Mouse (Mus musculus) hindbrain, embryonic 14.5 days (tissue): ENCODE measurements at regions not wholly inside any gene's neighbourhood (a gene's known extent, or its start where the extent isn't known, plus 50 kb on each side); places are given as distances from the start of the nearest gene placed in this dataset.
A peak's percentile ranks its signal among the peaks of the same experiment; 100 is the strongest.

Source experiments
- ATAC-seq: fragments of 200-750 bp; cut with Nextera tagmentation; 2 replicates; pipeline ENCODE4 v1.8.0; 2017; ENCODE audit warnings: moderate number of reproducible peaks, mild to moderate bottlenecking, moderate TSS enrichment, moderate library complexity; ENCODE audit not compliant: low FRiP score
- DNase-seq: peaks from one replicate; pipeline ENCODE4 v3.0.0-alpha.2; 2015; ENCODE audit warnings: low spot score
- H3K27ac ChIP-seq: fragments of 300-500 bp; sonication (generic); 2 replicates; pipeline ENCODE4 v1.5.1; 2014; ENCODE audit warnings: mild to moderate bottlenecking, moderate library complexity
- H3K27me3 ChIP-seq: fragments of 300-500 bp; sonication (generic); 2 replicates; pipeline ENCODE4 v1.6.1; 2014; ENCODE audit warnings: mild to moderate bottlenecking, low read length, mixed read lengths; ENCODE audit not compliant: control insufficient read depth, insufficient read depth
- H3K36me3 ChIP-seq: fragments of 300-500 bp; sonication (generic); replicated peaks from 2 replicates; pipeline ENCODE4 v1.6.1; 2014; ENCODE audit not compliant: control insufficient read depth, insufficient read depth
- H3K4me1 ChIP-seq: fragments of 300-500 bp; sonication (generic); replicated peaks from 2 replicates; pipeline ENCODE4 v1.6.1; 2014; ENCODE audit warnings: antibody characterized with exemption, low read length, mixed read lengths; ENCODE audit not compliant: control insufficient read depth, insufficient read depth
- H3K4me2 ChIP-seq: fragments of 300-500 bp; sonication (generic); replicated peaks from 2 replicates; pipeline ENCODE4 v1.6.1; 2014; ENCODE audit warnings: mild to moderate bottlenecking, moderate library complexity
- H3K4me3 ChIP-seq: fragments of 300-500 bp; sonication (generic); replicated peaks from 2 replicates; pipeline ENCODE4 v1.5.1; 2014; ENCODE audit warnings: mild to moderate bottlenecking, low read length
- H3K9ac ChIP-seq: fragments of 300-500 bp; sonication (generic); 2 replicates; pipeline ENCODE4 v1.6.1; 2014
- H3K9me3 ChIP-seq: fragments of 300-500 bp; sonication (generic); 2 replicates; pipeline ENCODE4 v1.6.1; 2016; ENCODE audit warnings: low read length; ENCODE audit not compliant: control insufficient read depth
- WGBS: fragments of 180-500 bp; shearing (Covaris S2); extraction: QIAGEN DNeasy Blood & Tissue Kit; methylation state at CpG from one replicate; pipeline ENCODE4 v1.1.7; 2014; 5-methylcytosine and 5-hydroxymethylcytosine counted together

DNA sequence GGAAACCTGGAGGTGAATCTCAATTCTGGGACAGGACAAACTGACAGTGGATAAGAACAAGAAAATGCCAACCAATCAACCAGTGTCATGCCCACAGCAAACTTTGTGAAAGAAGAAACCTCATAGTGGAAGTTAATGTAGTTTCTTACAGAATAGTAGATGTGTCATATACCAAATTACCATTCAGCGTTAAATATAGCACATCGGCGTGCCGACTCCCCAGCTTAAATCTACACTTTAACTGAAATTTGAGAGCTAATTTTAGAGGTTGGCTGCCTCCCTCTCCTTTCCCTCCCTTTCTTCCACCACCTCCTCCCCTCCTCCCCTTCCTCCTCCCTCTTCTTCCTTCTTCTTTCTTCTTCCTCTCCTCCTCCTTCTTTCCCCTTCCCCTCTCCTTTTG lies 197.2 kb downstream of the Satb1 start:
- Histone ChIP-seq H3K4me3 (no peak overlapping the region), H3K9me3 (no peaks in the 10 kb centered on the region), H3K4me2 (no peak overlapping the region), H3K9ac (no peak overlapping the region), H3K27me3 (no peaks in the 10 kb centered on the region), H3K27ac (no peak overlapping the region), H3K36me3 (no peaks in the 10 kb centered on the region), H3K4me1 (no peaks in the 10 kb centered on the region)
- 98% methylated on average over 4 of the region's 4 CpGs for WGBS
- ATAC-seq = no peak
- DNase-seq = no peak

DNA sequence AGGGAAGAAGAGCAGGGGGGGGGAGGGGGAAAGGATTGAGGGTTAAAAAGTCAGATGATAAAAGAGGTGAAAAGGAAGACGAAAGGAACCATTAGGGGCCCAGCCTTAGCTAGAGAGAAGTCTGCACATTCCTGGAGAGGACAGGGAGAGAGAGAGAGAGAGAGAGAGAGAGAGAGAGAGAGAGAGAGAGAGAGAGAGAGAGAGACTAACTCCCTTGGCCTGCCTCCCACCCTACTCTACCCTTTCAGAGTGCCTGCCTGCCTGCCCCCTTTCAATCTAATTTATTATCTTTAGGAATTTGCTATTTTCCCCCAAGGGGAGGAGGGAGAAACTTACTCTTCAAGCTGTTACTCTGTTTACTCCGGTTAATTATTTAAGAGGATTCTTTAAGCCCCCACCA lies 201.5 kb downstream of the Satb1 start:
- H3K9ac ChIP-seq = no peak overlapping the region
- no peaks in the 10 kb centered on the region for H3K9me3 ChIP-seq
- 61% methylated on average over 2 of the region's 2 CpGs for WGBS
- H3K4me3 ChIP-seq = no peak overlapping the region
- H3K36me3 ChIP-seq = no peaks in the 10 kb centered on the region
- no peak for ATAC-seq
- H3K27ac ChIP-seq = no peak overlapping the region
- no peaks in the 10 kb centered on the region for H3K27me3 ChIP-seq
- DNase-seq = no peak
- no peak overlapping the region for H3K4me2 ChIP-seq
- no peaks in the 10 kb centered on the region for H3K4me1 ChIP-seq

DNA sequence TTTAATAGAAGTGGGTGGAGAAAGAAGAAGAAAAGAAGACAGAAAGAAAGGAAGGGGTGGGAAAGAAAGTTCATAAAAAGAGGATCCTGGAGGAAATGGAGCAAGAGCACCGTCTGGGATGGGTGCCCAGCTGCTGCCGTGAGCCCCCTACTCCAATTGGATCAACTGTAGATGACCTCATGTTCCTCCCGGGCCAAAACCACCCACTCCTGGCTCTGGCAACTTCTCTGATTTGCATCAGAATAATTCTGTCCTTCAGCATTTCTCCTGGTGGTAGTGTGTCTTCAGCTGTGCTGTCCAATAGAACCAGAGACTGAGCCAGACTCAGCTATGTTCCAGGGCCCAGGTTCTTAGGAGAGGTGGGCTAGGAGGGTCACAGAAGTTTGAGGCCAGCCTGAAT lies 212.6 kb downstream of the Satb1 start:
- Histone ChIP-seq H3K4me1 (no peaks in the 10 kb centered on the region), H3K36me3 (no peaks in the 10 kb centered on the region), H3K27me3 (no peaks in the 10 kb centered on the region), H3K9me3 (no peaks in the 10 kb centered on the region), H3K4me3 (no peak overlapping the region), H3K4me2 (no peak overlapping the region), H3K27ac (no peak overlapping the region), H3K9ac (no peak overlapping the region)
- WGBS = 50% methylated on average over 3 of the region's 3 CpGs
- DNase-seq (no peak), ATAC-seq (peak; percentile 69; the same call in 1 of the 2 replicates)

DNA sequence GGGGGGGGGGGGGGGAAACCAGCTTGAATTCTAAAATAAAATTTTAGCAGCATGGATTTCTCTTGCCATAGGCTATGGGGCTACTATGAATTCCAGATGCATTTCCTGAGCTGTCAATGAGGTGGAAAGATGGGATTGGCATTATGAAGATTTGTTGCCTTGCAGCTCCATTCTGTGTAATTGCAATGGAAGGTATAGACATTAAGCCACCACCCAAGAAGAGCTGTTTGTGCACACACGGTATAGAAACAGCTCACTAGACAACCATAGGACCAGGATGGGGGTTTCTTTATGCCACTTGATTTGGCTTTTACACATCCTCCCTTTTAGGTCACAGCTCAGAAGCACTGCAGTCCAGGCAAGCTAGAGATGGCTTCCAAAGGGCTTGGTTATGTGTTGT lies 247.8 kb downstream of the Satb1 start:
- H3K4me1 ChIP-seq = peaks cover 6% of the 10 kb centered on the region; the same call in 1 of the 2 replicates
- H3K27me3 ChIP-seq = no peaks in the 10 kb centered on the region
- no peaks in the 10 kb centered on the region for H3K36me3 ChIP-seq
- 0 out of 2 replicates have a peak, but pooled peaks have one; percentile 12 for ATAC-seq
- WGBS = 48% methylated on average over 1 of the region's 1 CpGs
- H3K4me3 ChIP-seq = no peak overlapping the region
- peak overlapping the region; percentile 73 for H3K27ac ChIP-seq
- no peak for DNase-seq
- no peak overlapping the region for H3K9ac ChIP-seq
- no peaks in the 10 kb centered on the region for H3K9me3 ChIP-seq
- no peak overlapping the region for H3K4me2 ChIP-seq

DNA sequence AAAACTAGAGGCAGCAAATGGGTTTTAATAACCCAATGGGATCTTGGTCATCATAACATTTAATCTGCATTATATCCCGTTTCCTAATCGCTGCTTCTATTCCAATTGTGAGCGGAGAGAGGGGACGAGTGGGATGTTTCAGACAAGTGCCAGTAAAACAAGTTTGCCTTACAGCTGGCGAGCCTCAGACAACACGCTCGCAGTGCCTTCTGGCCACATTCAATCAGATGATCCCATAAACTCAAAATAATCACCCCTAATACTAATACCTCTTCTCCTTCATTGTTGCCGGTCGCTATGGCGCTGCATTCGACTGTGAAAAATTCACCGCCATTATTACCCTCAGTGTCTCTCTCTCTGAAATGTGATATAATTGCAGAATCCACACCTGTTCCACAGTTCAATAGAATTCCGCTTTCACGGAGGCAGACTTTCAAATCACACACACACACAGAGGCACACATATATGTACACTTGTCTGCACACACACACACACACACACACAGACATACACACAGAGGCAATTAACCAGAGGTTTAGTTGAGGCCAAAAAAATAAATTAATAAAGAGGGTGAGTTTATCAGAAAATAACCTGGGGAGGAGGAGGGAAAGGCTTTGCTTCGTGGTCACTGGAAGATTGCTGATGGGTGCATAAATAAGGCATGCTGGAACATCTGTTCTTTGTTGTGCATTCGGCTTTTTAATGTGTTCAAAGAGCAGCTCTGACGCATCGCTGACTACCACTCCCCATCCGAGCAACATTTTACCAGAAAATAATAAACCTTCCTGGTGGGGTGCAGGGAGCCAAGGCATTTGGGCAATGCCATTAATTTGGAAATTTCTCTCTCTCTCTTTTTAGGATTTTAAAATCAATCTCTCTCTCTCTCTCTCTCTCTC lies 248.9 kb downstream of the Satb1 start:
- DNase-seq = peak; percentile 33
- Histone ChIP-seq H3K4me3 (no peak overlapping the region; the same call in 1 of the 2 replicates), H3K4me2 (peak overlapping the region; percentile 44), H3K27ac (peak overlapping the region; percentile 73), H3K9ac (peak overlapping the region; percentile 38), H3K27me3 (no peaks in the 10 kb centered on the region), H3K36me3 (no peaks in the 10 kb centered on the region), H3K9me3 (no peaks in the 10 kb centered on the region), H3K4me1 (peaks cover 6% of the 10 kb centered on the region; the same call in 1 of the 2 replicates)
- WGBS = 39% methylated on average over 19 of the region's 19 CpGs
- ATAC-seq = peak; percentile 77

DNA sequence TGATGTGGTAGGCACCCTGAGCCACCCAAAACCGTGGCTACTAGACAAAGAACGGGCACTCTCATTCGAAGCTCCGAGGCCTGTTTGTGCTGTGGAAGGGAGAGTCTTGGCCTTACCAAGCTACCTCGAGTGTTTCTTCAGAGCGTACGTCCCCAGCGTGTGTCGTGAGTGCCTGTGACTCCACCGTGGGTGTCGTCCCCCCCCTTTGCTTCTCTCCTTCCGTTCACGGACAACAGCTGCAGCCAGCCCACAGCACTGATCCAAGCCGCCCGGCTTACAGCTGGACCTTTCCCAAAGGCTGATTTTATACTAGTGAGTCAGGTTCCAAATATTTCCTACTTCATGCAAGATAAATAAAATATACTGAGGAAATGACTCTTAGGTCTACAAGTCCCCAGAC lies 249.8 kb downstream of the Satb1 start:
- H3K36me3 ChIP-seq = no peaks in the 10 kb centered on the region
- H3K27ac ChIP-seq = peak overlapping the region; percentile 52
- H3K4me1 ChIP-seq = peaks cover 6% of the 10 kb centered on the region; the same call in 1 of the 2 replicates
- H3K4me3 ChIP-seq = no peak overlapping the region
- no peaks in the 10 kb centered on the region for H3K9me3 ChIP-seq
- ATAC-seq = no peak
- no peak for DNase-seq
- WGBS = 81% methylated on average over 15 of the region's 15 CpGs
- no peak overlapping the region for H3K9ac ChIP-seq
- no peak overlapping the region for H3K4me2 ChIP-seq
- no peaks in the 10 kb centered on the region for H3K27me3 ChIP-seq

DNA sequence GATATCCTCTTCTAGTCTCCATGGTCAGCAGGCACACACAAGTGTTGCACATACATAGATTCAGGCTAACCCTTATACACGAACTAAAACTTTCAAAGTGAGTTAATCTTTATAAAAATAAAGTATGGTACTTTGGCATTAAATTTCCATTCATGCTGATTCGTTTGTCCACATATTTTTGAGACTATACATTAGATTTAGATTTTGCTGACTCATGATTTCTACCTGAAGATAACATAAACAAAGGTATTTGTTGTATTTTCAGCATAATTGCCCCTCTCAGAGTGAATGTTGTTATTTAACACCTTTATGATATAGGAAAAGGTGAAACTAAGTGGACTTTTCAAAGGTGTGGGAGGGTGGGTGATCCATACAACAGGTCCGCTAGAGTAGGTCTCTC lies 277.2 kb downstream of the Satb1 start:
- ATAC-seq (no peak), DNase-seq (no peak)
- Histone ChIP-seq H3K27ac (no peak overlapping the region), H3K4me3 (no peak overlapping the region), H3K36me3 (no peaks in the 10 kb centered on the region), H3K27me3 (no peaks in the 10 kb centered on the region), H3K9ac (no peak overlapping the region), H3K9me3 (no peaks in the 10 kb centered on the region), H3K4me1 (no peaks in the 10 kb centered on the region), H3K4me2 (no peak overlapping the region)
- 87% methylated on average over 3 of the region's 3 CpGs for WGBS

DNA sequence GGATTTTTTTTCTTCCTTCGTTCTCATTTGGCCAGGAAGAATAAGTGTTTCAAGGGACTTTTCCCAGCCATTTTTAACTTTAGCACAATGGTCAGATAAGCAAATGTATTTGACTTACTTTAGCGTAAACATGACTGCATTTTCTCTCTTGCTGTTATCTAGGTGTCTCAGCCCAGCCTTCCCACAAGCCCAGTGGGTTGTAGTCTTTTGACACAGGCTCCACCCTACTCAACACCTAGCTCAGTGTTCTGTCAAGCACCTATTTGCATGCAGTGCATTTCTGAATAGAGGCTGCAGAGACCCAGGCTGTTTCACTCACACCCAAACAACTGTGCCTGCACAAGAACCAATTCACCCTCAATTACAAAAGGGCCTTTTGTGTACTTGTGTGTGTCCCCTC lies 278.6 kb downstream of the Satb1 start:
- 95% methylated on average over 2 of the region's 2 CpGs for WGBS
- H3K27ac ChIP-seq = no peak overlapping the region
- H3K4me1 ChIP-seq = no peaks in the 10 kb centered on the region
- H3K9ac ChIP-seq = no peak overlapping the region
- no peaks in the 10 kb centered on the region for H3K27me3 ChIP-seq
- DNase-seq = no peak
- no peaks in the 10 kb centered on the region for H3K36me3 ChIP-seq
- H3K4me2 ChIP-seq = no peak overlapping the region
- no peak for ATAC-seq
- no peak overlapping the region for H3K4me3 ChIP-seq
- H3K9me3 ChIP-seq = no peaks in the 10 kb centered on the region

DNA sequence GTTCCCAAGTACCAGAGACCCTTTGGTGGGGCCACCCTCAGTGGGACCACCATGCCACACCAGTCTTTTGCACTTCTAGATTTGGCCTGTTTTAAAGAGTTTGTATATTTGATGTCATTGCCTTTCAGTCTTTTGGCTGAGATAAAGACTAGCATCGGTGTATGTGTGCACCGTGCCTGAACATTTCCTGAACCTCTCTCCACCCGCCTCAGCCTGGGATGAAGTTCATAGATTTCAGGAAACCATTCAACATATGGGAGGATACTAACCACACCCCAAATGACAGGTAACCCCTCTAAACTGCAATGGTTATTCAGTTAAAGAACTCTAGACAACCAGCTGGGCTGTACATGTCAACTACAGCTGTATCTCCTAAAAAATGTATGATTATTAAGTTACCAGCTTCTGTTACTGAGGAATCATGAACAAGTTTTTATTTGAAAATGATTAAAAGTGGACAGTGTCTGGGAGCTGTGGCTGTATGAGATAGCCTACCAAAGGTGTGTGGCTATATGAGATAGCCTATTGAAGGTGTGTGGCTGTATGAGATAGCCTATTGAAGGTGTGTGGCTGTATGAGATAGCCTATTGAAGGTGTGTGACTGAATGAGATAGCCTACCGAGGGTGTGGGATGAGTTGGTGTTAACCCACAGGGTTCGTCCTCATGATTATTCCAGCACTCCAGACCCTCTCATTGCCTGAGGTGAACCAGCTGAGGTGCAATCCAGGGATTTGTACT lies 280.6 kb downstream of the Satb1 start:
- H3K27ac ChIP-seq = no peak overlapping the region
- no peaks in the 10 kb centered on the region for H3K9me3 ChIP-seq
- H3K9ac ChIP-seq = no peak overlapping the region
- ATAC-seq (no peak), DNase-seq (no peak)
- 93% methylated on average over 5 of the region's 5 CpGs for WGBS
- H3K4me2 ChIP-seq = no peak overlapping the region
- H3K4me3 ChIP-seq = no peak overlapping the region
- no peaks in the 10 kb centered on the region for H3K27me3 ChIP-seq
- no peaks in the 10 kb centered on the region for H3K36me3 ChIP-seq
- no peaks in the 10 kb centered on the region for H3K4me1 ChIP-seq
